ENCODE assay signal across 12 mouse cellular contexts in the genomic region with DNA sequence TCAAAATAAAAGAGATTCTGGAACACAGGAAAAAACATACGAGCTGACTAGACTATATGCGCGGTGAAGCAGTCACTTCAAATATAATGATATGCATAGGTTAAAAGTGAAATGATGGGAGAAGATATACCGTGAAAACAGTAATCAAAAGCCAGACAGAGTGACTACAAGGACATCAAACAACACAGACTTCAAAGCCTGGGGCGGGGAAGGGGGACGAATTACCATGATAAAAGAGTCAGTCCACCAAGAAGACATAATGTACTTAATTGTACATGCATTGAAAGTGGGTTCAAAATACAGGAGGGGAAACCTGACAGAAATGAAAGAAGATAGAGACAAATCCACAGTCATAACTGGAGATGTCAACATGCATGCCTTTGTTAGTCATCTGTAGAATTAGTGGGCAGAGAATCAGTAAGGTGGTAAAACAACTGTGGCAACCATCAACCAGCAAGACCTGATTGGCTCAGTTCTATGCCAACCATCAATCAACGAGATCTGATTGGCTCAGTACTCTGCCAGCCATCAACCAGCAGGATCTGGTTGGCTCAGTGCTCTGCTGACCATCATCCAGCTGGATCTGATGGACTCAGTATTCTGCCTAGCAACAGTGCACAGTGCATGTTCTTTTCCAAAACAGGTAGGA. TPM values are rescaled to one million over a fixed set of nuclear protein-coding genes. Genes with fewer than 3 reads are reported as not detected.
DNase-seq lines count a peak whose midpoint lies in the region; ATAC-seq and TF ChIP-seq lines count a peak whose summit lies in the region.
"Had no signal": no experiment of that assay in that cellular context is flagged by ENCODE, and none has a peak within 500 bp of the region (broad histone marks: within the 10 kb centered on the region; RNA-seq: fewer than 3 reads in every experiment).

No protein-coding gene starts in this region.

- WGBS in liver, adult 2 months = 79% methylated on average over 7 of the region's 7 CpGs
- WGBS in forebrain, postnatal 0 days = 33% methylated on average over 7 of the region's 7 CpGs
- 35% methylated on average over 7 of the region's 7 CpGs for WGBS in midbrain, embryonic 16.5 days
- WGBS in limb, embryonic 10.5 days = 74% methylated on average over 7 of the region's 7 CpGs

- no peak overlapping the region for H3K9ac ChIP-seq in liver, adult 2 months (ENCODE audit: low read depth, low read length)
- no peak overlapping the region for H3K9ac ChIP-seq in forebrain, postnatal 0 days
- H3K9ac ChIP-seq in midbrain, embryonic 16.5 days (ENCODE audit: low read depth, low read length) = no peak overlapping the region
- H3K9ac ChIP-seq: heart, embryonic 12.5 days; liver, embryonic 15.5 days had no signal

- H3K36me3 ChIP-seq in liver, adult 2 months (ENCODE audit: control insufficient read depth, insufficient read depth, low read length) = no peaks in the 10 kb centered on the region
- no peaks in the 10 kb centered on the region for H3K36me3 ChIP-seq in forebrain, postnatal 0 days (ENCODE audit: insufficient read depth)
- H3K36me3 ChIP-seq in midbrain, embryonic 16.5 days (ENCODE audit: control insufficient read depth, insufficient read depth, low read length) = no peaks in the 10 kb centered on the region
- no peaks in the 10 kb centered on the region for H3K36me3 ChIP-seq in limb, embryonic 10.5 days
- H3K36me3 ChIP-seq: heart, embryonic 12.5 days; liver, embryonic 15.5 days had no signal

- H3K4me2 ChIP-seq in forebrain, postnatal 0 days (ENCODE audit: low read depth) = no peak overlapping the region
- H3K4me2 ChIP-seq in midbrain, embryonic 16.5 days (ENCODE audit: low read length) = no peak overlapping the region
- H3K4me2 ChIP-seq: heart, embryonic 12.5 days; liver, embryonic 15.5 days had no signal

- no peaks in the 10 kb centered on the region for H3K4me1 ChIP-seq in liver, adult 2 months (ENCODE audit: control insufficient read depth, insufficient read depth, low read length)
- no peaks in the 10 kb centered on the region for H3K4me1 ChIP-seq in forebrain, postnatal 0 days (ENCODE audit: insufficient read depth)
- H3K4me1 ChIP-seq in midbrain, embryonic 16.5 days (ENCODE audit: control insufficient read depth, insufficient read depth, low read length) = peaks cover 3% of the 10 kb centered on the region
- peaks cover 6% of the 10 kb centered on the region; the same call in 1 of the 2 replicates for H3K4me1 ChIP-seq in limb, embryonic 10.5 days
- H3K4me1 ChIP-seq: heart, embryonic 12.5 days; liver, embryonic 15.5 days had no signal

- H3K79me2 ChIP-seq in liver, adult 2 months (ENCODE audit: control insufficient read depth, insufficient read depth, low read length) = no peaks in the 10 kb centered on the region

- peak; percentile 43 for ATAC-seq in forebrain, postnatal 0 days
- peak; percentile 68; the same call in 1 of the 2 replicates for ATAC-seq in midbrain, embryonic 16.5 days

- TF ChIP-seq POLR2A in liver, adult 2 months (IDR thresholded peaks at IDR 0.05; ENCODE audit: extremely low read depth, insufficient read depth, low read length) = no peak

- H3K27ac ChIP-seq in liver, adult 2 months (replicated peaks; ENCODE audit: insufficient read depth, low read depth, low read length) = no peak overlapping the region
- no peak overlapping the region for H3K27ac ChIP-seq in forebrain, postnatal 0 days (ENCODE audit: low read depth, low read length)
- no peak overlapping the region for H3K27ac ChIP-seq in midbrain, embryonic 16.5 days (ENCODE audit: low read length)
- H3K27ac ChIP-seq in limb, embryonic 10.5 days = no peak overlapping the region
- H3K27ac ChIP-seq: liver, embryonic 15.5 days had no signal

- no peaks in the 10 kb centered on the region for H3K9me3 ChIP-seq in forebrain, postnatal 0 days (ENCODE audit: low read length)
- H3K9me3 ChIP-seq in midbrain, embryonic 16.5 days (replicated peaks; ENCODE audit: control insufficient read depth, low read length, poor library complexity, severe bottlenecking) = no peaks in the 10 kb centered on the region
- H3K9me3 ChIP-seq in limb, embryonic 10.5 days (replicated peaks) = no peaks in the 10 kb centered on the region
- H3K9me3 ChIP-seq: heart, embryonic 12.5 days; liver, embryonic 15.5 days had no signal

- H3K4me3 ChIP-seq in liver, adult 2 months (ENCODE audit: insufficient read depth, low read depth, low read length) = no peak overlapping the region
- H3K4me3 ChIP-seq in forebrain, postnatal 0 days (ENCODE audit: low read depth, low read length) = no peak overlapping the region
- no peak overlapping the region for H3K4me3 ChIP-seq in midbrain, embryonic 16.5 days (ENCODE audit: low read depth, low read length)
- no peak overlapping the region for H3K4me3 ChIP-seq in limb, embryonic 10.5 days
- H3K4me3 ChIP-seq: heart, embryonic 12.5 days; liver, embryonic 15.5 days had no signal

- no peak for TF ChIP-seq CTCF in liver, adult 2 months (IDR thresholded peaks at IDR 0.05; ENCODE audit: low read depth, low read length)
- no peak for TF ChIP-seq CTCF in forebrain, postnatal 0 days (IDR thresholded peaks at IDR 0.05; ENCODE audit: low read depth)

- no peaks in the 10 kb centered on the region for H3K27me3 ChIP-seq in liver, adult 2 months (ENCODE audit: control insufficient read depth, insufficient read depth, low read length)
- no peaks in the 10 kb centered on the region for H3K27me3 ChIP-seq in forebrain, postnatal 0 days (ENCODE audit: insufficient read depth, low read length)
- H3K27me3 ChIP-seq in midbrain, embryonic 16.5 days (ENCODE audit: control insufficient read depth, insufficient read depth, low read depth, low read length) = no peaks in the 10 kb centered on the region
- no peaks in the 10 kb centered on the region for H3K27me3 ChIP-seq in limb, embryonic 10.5 days (ENCODE audit: low read depth, poor library complexity, severe bottlenecking)

- DNase-seq in liver, adult 2 months (ENCODE audit: extremely low read depth, low read depth, low spot score) = peak; percentile 18
- no peak for DNase-seq in liver
- peak; percentile 30 for DNase-seq in MN1 (ENCODE audit: low spot score)
- no peak for DNase-seq in forebrain, postnatal 0 days
- DNase-seq in kidney, adult 9 months = no peak
- no peak for DNase-seq in frontal cortex, postnatal 25 days (ENCODE audit: low spot score in 2 of 2)
- no peak for DNase-seq in limb, embryonic 10.5 days (ENCODE audit: low spot score)
- DNase-seq: kidney, postnatal 14 days; thymus, postnatal 14 days had no signal

RNA-seq across cellular contexts. Expression of a gene that starts 30.7 kb away (rescaled TPM):
- total RNA-seq in liver, adult 2 months (2014; rRNA removed) = 17.3 and 18.0 TPM in 2 replicates
- polyA plus RNA-seq in liver, adult 2 months (2012; rRNA removed) = 6.2 and 6.9 TPM in 2 replicates
- 15.7 and 17.2 TPM in 2 replicates for total RNA-seq in forebrain, postnatal 0 days (2014; rRNA removed)
- polyA plus RNA-seq in forebrain, postnatal 0 days (2015; fragmentation: Nextera tagmentation; extraction: Ambion mirVana) = 14.8 and 18.2 TPM in 2 replicates
- polyA plus RNA-seq in midbrain, embryonic 16.5 days (2015; fragmentation: Nextera tagmentation; extraction: Ambion mirVana) = 16.1 and 16.8 TPM in 2 replicates
- 23.7 and 23.8 TPM in 2 replicates for polyA plus RNA-seq in limb, embryonic 10.5 days (2016; fragmentation: Nextera tagmentation; extraction: Ambion mirVana)

Comparison
In these comparisons a context has a peak if more than half of its experiments do, and no peak if none do; other contexts are left out.
1. DNase-seq: peak in liver, adult 2 months (single experiment) and MN1 (single experiment); none in liver (single experiment), forebrain, postnatal 0 days (single experiment), kidney, adult 9 months (single experiment), frontal cortex, postnatal 25 days (0 of 2) and limb, embryonic 10.5 days (single experiment).